Mouse (Mus musculus) neutrophil, adult 5-6 weeks (primary cell): ENCODE results near the gene Myl6b. TPM values are rescaled to one million over a fixed set of nuclear protein-coding genes. Genes with fewer than 3 reads are reported as not detected.

Experiments used
- ATAC-seq: fragments of 151-379, 151-347 bp; 2 replicates; pipeline ENCODE4 v1.8.0; 2017; ENCODE audit warnings: mild to moderate bottlenecking, moderate TSS enrichment; ENCODE audit not compliant: insufficient number of reproducible peaks, poor library complexity, low FRiP score, severe bottlenecking; ENCODE audit errors: extremely low read depth
- total RNA-seq: library from RNA; stranded (forward); fragments of 200-1000 nt; gene quantifications from 2 replicates; pipeline ENCODE4 v1.2.3, GENCODE M21; 2017

The Myl6b gene
- total RNA-seq, 1 experiment from 2014 or later: 0.58 TPM

- 0 out of 2 replicates have a peak, but pooled peaks have one; percentile 23 for ATAC-seq
These were observed 38.8 kb downstream of the Myl6b start for GRCm38 (mm10) chr10:128459409-128460269.

GRCm38 (mm10) chr10:128458719-128459408 is 39.6 kb downstream of the Myl6b start, which contains the start of gene Smarcc2:
TSS of gene Smarcc2 (plus strand) at chr10:128459248.
- peak; percentile 47 for ATAC-seq

DNA sequence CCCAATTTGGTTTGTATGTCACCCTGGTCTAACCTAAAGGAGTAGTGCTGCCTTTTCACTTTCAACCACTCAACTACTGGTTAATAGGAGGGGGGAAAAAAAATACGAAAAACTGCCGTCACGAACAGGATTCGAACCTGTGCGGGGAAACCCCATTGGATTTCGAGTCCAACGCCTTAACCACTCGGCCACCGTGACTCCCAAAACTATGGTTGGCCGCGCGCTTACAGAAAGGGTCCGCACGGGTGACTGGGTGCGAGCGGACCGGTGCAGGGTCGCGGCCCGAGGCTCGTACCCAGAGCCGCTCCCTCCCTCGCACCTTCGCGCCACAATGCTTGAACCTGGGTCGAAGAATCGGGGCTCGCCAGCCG is 40.2 kb downstream of the Myl6b start:
- ATAC-seq: peak; percentile 13; the same call in 1 of the 2 replicates

- ATAC-seq: no peak
These were observed 40.8 kb downstream of the Myl6b start for GRCm38 (mm10) chr10:128457676-128458075.

DNA sequence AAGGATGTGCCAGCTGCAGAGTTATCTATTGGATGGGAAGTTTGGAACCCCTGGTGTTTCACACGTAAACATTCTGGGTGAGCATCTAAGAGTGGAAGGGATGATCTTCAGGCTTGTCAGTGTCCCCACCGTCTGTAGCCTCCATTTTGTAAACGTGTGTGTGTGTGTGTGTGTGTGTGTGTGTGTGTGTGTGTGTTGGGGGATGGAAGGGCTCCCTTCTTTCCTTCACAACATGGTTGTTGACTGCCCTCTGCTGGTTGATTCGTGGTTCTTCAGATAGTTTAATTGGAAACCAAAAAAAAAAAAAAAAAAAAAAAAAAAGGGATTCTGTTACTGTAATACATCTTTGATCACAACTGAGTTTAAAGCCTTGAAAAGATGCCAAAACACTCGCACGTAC is 43.2 kb downstream of the Myl6b start:
- ATAC-seq: peak; percentile 62

- no peak for ATAC-seq
These were observed 44.0 kb downstream of the Myl6b start for GRCm38 (mm10) chr10:128454471-128454870.

GRCm38 (mm10) chr10:128451014-128451413 is 47.5 kb downstream of the Myl6b start:
- no peak for ATAC-seq

DNA sequence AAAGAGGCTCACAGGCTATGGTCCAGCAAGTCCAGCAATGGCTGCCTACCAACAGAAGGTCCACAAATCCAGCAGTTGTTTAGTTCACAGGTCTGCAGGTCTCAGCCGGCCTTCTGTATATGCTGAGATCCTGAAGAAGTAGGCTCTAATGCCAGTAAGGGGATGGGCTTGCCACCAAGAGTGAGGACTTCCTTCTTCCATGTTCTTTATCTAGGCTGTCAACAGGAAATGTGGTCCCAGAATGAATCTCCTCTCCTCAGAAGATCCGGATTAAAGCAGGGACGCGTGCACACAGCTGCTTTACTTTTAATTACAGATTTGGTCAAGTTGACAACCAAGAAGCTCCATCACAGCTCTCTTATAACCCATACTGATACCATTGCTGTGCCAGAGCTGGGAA is 53.1 kb downstream of the Myl6b start:
- ATAC-seq: no peak

DNA sequence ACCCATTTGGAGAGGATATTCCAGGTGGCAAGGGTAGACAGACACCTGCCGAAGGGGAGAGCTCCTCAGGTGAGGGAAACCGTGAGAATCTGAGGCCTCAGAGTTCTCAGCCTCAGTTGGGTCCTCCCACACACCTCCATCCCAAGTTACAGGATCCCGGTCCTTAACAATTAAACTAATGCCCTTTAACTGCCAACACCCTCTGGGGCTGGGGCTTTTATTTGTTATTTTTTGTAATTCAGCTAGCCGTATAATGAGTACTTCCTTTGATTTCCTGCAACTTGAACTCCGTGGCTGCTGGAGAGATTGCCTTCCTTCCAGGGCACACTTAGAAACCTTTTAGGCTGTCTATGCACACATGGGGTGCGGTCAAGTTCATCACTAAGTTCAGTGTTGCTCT is 54.1 kb downstream of the Myl6b start:
- ATAC-seq: no peak

Other genes with a start within 250 kb of the Myl6b start
- gene Apon, start 244.6 kb downstream of the Myl6b start, total RNA-seq: 0.23 TPM in 1 of 2 replicates, not detected in the other
- gene Apof, start 230.0 kb downstream of the Myl6b start, total RNA-seq: 2.2 TPM in 1 of 2 replicates, not detected in the other
- gene Stat2, start 228.1 kb downstream of the Myl6b start, total RNA-seq: 65.7 and 74.1 TPM in 2 replicates
- not detected in 2 replicates for gene Il23a, start 199.9 kb downstream of the Myl6b start, total RNA-seq
- 30.0 and 31.3 TPM in 2 replicates for gene Pan2, start 195.3 kb downstream of the Myl6b start, total RNA-seq
- 23.6 and 30.7 TPM in 2 replicates for gene Cnpy2, start 176.2 kb downstream of the Myl6b start, total RNA-seq
- gene Cs, start 161.0 kb downstream of the Myl6b start, total RNA-seq: 82.9 and 84.7 TPM in 2 replicates
- gene Coq10a, start 129.7 kb downstream of the Myl6b start, total RNA-seq: 23.1 and 23.6 TPM in 2 replicates
- 16.0 and 16.8 TPM in 2 replicates for gene Ankrd52, start 121.6 kb downstream of the Myl6b start, total RNA-seq
- gene Slc39a5, start 97.5 kb downstream of the Myl6b start, total RNA-seq: not detected in 2 replicates
- gene Nabp2, start 87.2 kb downstream of the Myl6b start, total RNA-seq: 43.4 and 46.3 TPM in 2 replicates
- gene Rnf41, start 87.0 kb downstream of the Myl6b start, total RNA-seq: 53.8 and 59.5 TPM in 2 replicates
- 117 and 119 TPM in 2 replicates for gene Smarcc2, start 39.4 kb downstream of the Myl6b start, total RNA-seq
- 1,334 and 1,420 TPM in 2 replicates for gene Myl6, start 4.5 kb downstream of the Myl6b start, total RNA-seq
- gene Esyt1, start 27.2 kb upstream of the Myl6b start, total RNA-seq: 158 and 160 TPM in 2 replicates
- gene Zc3h10, start 49.1 kb upstream of the Myl6b start, total RNA-seq: 36.2 and 37.9 TPM in 2 replicates
- gene Rpl41, start 50.6 kb upstream of the Myl6b start, total RNA-seq: 1,707 and 2,029 TPM in 2 replicates
- 47.6 and 55.1 TPM in 2 replicates for gene Pa2g4, start 67.3 kb upstream of the Myl6b start, total RNA-seq
- 1.3 and 1.6 TPM in 2 replicates for gene Erbb3, start 91.0 kb upstream of the Myl6b start, total RNA-seq
- 404 and 420 TPM in 2 replicates for gene Rps26, start 128.1 kb upstream of the Myl6b start, total RNA-seq
- 0.35 TPM in 1 of 2 replicates, not detected in the other for gene Ikzf4, start 147.3 kb upstream of the Myl6b start, total RNA-seq
- 4.3 and 6.2 TPM in 2 replicates for gene Suox, start 175.4 kb upstream of the Myl6b start, total RNA-seq
- gene Rab5b, start 197.6 kb upstream of the Myl6b start, total RNA-seq: 129 and 132 TPM in 2 replicates
- gene Pmel, start 205.5 kb upstream of the Myl6b start, total RNA-seq: not detected in 2 replicates
- 38.6 and 40.6 TPM in 2 replicates for gene Cdk2, start 206.3 kb upstream of the Myl6b start, total RNA-seq
- gene Dgka, start 246.2 kb upstream of the Myl6b start, total RNA-seq: 264 and 290 TPM in 2 replicates
- gene Pym1, start 249.2 kb upstream of the Myl6b start, total RNA-seq: 56.3 and 57.8 TPM in 2 replicates